Mouse (Mus musculus): ENCODE data around the gene Pspn.

Gene Pspn

GRCm38 (mm10) chr17:56995046-56995445 is 4.8 kb downstream of the Pspn start:
- DNase-seq, result no peak

- DNase-seq, result no peak
Measured at GRCm38 (mm10) chr17:56990966-56991365, 8.9 kb downstream of the Pspn start.

DNA sequence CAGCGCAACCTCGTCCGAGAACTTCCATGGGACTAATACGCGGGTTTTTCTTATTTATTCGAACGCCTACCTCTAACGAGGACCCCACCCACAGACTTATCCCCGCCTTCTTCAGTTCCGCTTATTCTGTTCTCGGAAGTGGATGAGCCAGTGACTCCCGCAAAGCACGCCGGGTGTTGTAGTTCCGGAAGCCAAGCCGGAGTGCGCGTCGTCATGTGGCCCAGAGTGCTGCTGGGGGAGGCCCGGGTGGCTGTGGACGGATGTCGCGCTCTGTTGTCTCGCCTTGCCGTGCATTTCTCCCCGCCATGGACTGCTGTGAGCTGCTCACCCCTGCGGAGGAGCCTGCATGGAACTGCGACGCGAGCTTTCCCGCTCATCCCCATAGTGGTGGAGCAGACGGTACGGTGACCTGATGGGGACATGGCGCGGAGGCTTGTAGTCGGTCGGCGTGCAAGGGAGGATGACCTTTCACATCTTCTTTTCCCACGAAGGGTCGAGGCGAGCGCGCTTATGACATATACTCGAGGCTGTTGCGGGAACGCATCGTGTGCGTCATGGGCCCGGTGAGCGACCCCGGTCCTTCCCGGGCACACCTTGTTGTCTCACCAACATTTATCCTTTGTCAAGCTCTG is 9.6 kb downstream of the Pspn start, which contains the start of gene Clpp:
Clpp (plus strand) TSS at position 191 of the 632 bp plus-strand sequence.
- DNase-seq, result peak; percentile 96

- DNase-seq, result peak; percentile 89
Measured at GRCm38 (mm10) chr17:56989467-56990114, 10.2 kb downstream of the Pspn start.

DNA sequence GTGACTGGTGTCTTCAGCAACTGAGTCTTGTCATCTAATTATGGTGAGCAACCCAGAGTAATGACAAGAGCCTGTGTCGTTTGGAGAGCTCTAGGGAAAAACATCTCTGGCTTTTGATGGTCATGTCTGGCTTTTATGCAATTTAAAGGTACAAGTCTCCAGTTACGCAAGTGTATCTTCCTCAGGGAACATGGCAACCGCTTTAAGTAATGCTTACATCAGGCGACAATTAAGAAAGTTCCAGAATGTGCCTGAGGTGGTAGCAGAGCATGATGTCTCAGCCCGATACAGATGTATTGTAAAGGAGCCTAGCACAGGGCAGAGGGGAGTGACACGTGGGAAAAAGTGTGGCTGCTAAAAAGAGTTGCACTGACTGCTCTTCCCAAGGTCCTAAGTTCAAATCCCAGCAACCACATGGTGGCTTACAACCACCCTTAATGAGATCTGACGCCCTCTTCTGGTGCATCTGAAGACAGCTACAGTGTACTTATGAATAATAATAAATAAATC is 10.8 kb downstream of the Pspn start:
- DNase-seq, result no peak

GRCm38 (mm10) chr17:56988441-56988840 is 11.4 kb downstream of the Pspn start:
- no peak for DNase-seq

DNA sequence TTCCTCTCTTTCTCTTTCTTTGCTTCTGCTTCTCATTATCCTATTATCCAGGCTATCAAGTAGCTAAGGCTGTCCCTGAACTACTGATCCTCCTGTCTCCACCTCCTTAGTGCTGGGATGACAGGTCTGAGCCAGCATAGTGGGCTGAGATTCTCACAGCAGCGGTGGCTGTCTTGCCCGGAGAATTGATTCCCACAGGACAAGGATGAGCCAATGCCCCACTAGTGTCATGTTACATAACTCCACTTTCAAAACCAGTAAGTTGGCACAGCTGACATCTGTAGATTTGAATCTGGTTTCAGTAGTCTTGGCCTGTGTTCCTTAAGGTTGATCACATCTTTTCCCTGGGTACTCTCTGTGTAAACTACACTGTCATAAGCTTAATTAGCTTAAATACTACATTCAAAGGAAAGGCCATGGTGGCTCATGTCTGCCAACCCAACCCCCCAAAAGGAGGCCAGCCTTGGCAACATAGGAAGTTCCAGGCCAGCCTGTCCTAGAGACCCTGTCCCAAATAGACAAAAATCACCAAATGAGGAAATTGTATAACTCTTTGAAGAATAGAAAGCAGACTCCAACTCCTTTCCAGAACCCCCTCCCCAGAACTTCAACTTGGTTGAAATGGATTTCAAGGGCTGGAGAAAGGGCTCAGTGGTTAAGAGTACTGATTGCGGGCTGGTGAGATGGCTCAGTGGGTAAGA is 13.6 kb downstream of the Pspn start:
- DNase-seq, result no peak

- DNase-seq, result no peak
Measured at GRCm38 (mm10) chr17:56985656-56986055, 14.2 kb downstream of the Pspn start.

DNA sequence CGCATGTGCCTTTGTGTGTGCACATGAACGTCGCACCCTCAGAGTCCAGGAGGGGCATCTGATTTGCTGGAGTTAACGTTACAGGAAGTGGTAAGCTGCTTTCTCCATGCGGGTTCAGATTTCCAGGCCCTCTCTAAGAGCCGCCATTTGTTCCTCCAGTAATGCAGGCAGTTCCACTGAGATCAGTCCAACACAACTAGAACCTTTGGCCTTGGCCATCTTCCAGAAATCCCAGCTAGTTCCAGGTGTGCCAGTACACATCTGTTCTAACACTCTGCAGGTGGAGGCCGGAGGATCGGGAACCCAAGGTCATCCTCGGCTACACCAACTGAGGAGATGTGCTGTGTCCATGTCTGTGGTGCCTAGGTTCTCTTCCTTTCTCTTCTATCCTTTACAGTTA is 14.9 kb downstream of the Pspn start:
- no peak for DNase-seq

GRCm38 (mm10) chr17:56982013-56982412 is 17.8 kb downstream of the Pspn start, which contains the start of gene Acer1:
TSS of gene Acer1 (minus strand) at chr17:56982126.
- DNase-seq, result no peak

DNA sequence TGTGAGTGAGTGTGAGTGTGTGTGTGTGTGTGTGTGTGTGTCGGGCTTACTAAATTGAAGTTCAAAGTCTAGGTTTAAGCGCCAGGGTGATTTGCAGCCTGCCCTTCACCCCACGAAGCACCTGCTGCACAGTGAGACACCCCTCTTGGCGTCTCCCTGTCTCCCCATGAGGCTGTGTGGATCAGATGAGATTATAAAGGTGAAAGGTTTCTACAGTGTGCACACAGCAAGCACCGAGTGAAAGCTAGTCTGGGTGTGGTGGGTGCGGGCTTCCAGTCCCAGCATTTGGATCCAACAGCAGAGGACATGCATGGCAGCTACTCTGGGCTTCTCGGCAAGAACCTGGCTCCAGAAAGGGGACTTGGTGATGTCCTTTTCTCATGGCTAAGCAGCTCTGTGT is 18.8 kb downstream of the Pspn start:
- no peak for DNase-seq

DNA sequence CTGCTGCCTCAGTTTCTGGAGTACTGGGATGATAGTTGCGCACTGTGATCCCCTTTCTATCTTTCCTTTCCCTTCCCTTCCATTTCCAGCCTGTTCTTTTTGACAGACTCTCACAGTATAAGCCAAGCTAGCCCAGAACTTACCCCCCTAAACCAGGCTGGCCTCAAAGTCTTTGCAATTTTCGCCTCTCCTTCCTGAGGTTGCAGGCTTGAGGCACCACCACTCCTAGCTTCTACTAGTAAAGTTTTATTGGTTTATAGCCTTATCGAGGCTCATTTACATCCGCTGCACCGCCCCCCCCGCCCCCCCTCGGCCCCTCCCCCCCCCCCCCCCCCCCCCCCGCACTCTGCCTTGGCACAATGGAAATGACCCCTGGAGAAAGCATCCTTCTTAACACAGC is 20.3 kb downstream of the Pspn start:
- no peak for DNase-seq

- no peak for DNase-seq
Measured at GRCm38 (mm10) chr17:56976531-56977390, 23.1 kb downstream of the Pspn start.

DNA sequence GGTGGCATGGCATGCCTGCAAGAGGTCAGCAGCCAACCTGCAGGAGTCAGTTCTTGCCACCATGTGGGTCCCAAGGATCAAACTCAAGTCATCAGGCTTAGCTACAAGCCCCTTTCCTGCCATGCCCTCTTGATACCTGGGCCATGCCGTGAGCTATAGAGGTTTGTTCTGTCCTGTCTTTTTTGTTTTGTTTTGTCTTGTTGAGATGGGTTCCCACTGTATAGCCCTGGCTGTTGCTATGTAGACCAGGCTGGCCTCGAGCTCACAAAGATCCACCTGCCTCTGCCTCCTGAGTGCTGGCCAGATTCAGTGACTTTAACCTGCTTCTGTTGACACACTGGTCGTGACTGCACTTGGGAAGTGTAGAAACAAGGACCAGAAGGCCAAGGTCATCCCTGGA is 24.4 kb downstream of the Pspn start:
- no peak for DNase-seq

GRCm38 (mm10) chr17:56974708-56975240 is 25.0 kb downstream of the Pspn start:
- DNase-seq, result no peak

GRCm38 (mm10) chr17:56973956-56974707 is 25.7 kb downstream of the Pspn start:
- DNase-seq, result no peak

- no peak for DNase-seq
Measured at GRCm38 (mm10) chr17:56970081-56970480, 29.7 kb downstream of the Pspn start.

- DNase-seq, result no peak
Measured at GRCm38 (mm10) chr17:56969321-56969720, 30.5 kb downstream of the Pspn start.

DNA sequence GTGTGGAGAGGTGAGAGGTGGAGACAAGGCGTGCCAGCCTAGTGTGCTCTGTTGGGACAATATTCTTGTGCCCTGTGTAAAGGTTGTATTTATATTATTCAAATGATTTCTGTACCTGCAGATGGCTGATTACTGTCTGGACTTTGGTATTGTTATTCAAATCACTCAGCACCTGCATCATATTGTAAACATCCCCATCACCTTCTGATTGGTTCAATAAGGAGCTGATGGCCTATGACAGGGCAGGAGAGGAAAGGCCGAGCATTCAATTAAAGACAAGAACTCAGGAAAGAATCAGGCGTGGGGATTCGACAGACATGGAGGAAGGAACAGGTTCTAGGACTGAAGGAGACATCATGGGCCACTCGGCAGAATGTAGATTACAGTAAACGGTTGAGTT is 36.2 kb downstream of the Pspn start:
- no peak for DNase-seq

GRCm38 (mm10) chr17:56962642-56963405 is 37.0 kb downstream of the Pspn start:
- DNase-seq, result no peak

- DNase-seq, result no peak
Measured at GRCm38 (mm10) chr17:56961880-56962279, 37.9 kb downstream of the Pspn start.

Measured in kidney, postnatal 14 days (tissue).